25 mouse cellular contexts compared by ENCODE assay signal in the genomic region with DNA sequence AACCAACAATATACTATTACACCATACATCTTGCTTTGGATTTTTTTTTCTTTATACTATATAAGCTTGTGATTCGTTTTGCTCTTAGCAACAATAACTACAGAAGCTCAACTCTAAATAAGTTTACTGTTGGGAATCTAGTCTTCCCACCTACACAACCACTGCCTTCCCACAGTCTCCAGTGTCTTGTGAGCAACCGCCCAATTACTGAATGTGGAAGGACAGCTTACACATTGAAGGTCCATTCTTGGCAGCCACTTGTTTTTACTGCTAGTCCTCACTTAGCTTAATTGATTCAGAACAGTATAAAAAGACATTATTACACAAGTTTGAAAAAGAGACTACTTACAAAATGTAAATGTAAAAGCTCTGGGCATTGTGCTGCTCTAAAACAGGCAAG.
"Had no signal": no experiment of that assay in that cellular context is flagged by ENCODE, and none has a peak within 500 bp of the region (broad histone marks: within the 10 kb centered on the region; RNA-seq: fewer than 3 reads in every experiment).

No protein-coding gene starts in this region.

- H3K27ac ChIP-seq: heart, embryonic 10.5 days; hindbrain, embryonic 10.5 days; hindbrain, embryonic 12.5 days; hindbrain, embryonic 14.5 days; intestine, embryonic 15.5 days; kidney, postnatal 0 days; limb, embryonic 13.5 days; limb, embryonic 15.5 days; liver, embryonic 12.5 days; liver, embryonic 14.5 days had no signal

- H3K4me1 ChIP-seq: heart, embryonic 10.5 days; hindbrain, embryonic 12.5 days; intestine, embryonic 15.5 days; limb, embryonic 15.5 days had no signal

- DNase-seq: gastrocnemius, postnatal 25 days; heart, adult 18-20 months; heart, postnatal 10 days; heart, postnatal 4 days; kidney, adult 18-20 months; kidney, adult 8-10 months; kidney, postnatal 14 days; kidney, postnatal 36 days; layer of hippocampus, adult 9-11 months; layer of hippocampus, postnatal 36 days; left cerebral cortex, postnatal 4 days had no signal

- H3K4me3 ChIP-seq: heart, embryonic 10.5 days; heart, embryonic 12.5 days; hindbrain, embryonic 10.5 days; hindbrain, embryonic 12.5 days; intestine, embryonic 15.5 days; limb, embryonic 13.5 days; limb, embryonic 15.5 days; liver, embryonic 12.5 days had no signal

- H3K4me2 ChIP-seq: heart, embryonic 12.5 days; hindbrain, embryonic 12.5 days; hindbrain, embryonic 14.5 days; intestine, embryonic 15.5 days; limb, embryonic 13.5 days; limb, embryonic 15.5 days; liver, embryonic 12.5 days had no signal

- H3K36me3 ChIP-seq: heart, embryonic 10.5 days; heart, embryonic 12.5 days; hindbrain, embryonic 10.5 days; hindbrain, embryonic 12.5 days; intestine, embryonic 15.5 days; limb, embryonic 13.5 days; limb, embryonic 15.5 days had no signal

- H3K27me3 ChIP-seq: heart, embryonic 12.5 days; intestine, embryonic 15.5 days had no signal

- H3K9me3 ChIP-seq: heart, embryonic 10.5 days; heart, embryonic 12.5 days; hindbrain, embryonic 10.5 days; hindbrain, embryonic 12.5 days; intestine, embryonic 15.5 days; limb, embryonic 13.5 days; limb, embryonic 15.5 days; liver, embryonic 12.5 days had no signal

- ATAC-seq: hindbrain, embryonic 16.5 days; inflammation-experienced regulatory T-cells, adult 6 months; intestine, postnatal 0 days; liver, embryonic 12.5 days had no signal

- H3K9ac ChIP-seq: heart, embryonic 12.5 days; hindbrain, embryonic 12.5 days; hindbrain, embryonic 14.5 days; intestine, embryonic 15.5 days; limb, embryonic 13.5 days; limb, embryonic 15.5 days; liver, embryonic 12.5 days; liver, embryonic 14.5 days had no signal
